Mouse (Mus musculus) embryonic fibroblast, embryonic 13.5 days (primary cell): ENCODE data around the gene Numb.

Experiments used
- CTCF ChIP-seq: IDR thresholded peaks from 2 replicates; pipeline ENCODE4 v1.5.1; 2011; ENCODE audit warnings: mild to moderate bottlenecking, control low read depth, low read length, moderate library complexity, borderline replicate concordance; ENCODE audit not compliant: insufficient read depth
- POLR2A ChIP-seq: IDR thresholded peaks from 2 replicates; pipeline ENCODE4 v1.6.1; 2011; ENCODE audit warnings: low read depth, mild to moderate bottlenecking, control low read depth, low read length, moderate library complexity

DNA sequence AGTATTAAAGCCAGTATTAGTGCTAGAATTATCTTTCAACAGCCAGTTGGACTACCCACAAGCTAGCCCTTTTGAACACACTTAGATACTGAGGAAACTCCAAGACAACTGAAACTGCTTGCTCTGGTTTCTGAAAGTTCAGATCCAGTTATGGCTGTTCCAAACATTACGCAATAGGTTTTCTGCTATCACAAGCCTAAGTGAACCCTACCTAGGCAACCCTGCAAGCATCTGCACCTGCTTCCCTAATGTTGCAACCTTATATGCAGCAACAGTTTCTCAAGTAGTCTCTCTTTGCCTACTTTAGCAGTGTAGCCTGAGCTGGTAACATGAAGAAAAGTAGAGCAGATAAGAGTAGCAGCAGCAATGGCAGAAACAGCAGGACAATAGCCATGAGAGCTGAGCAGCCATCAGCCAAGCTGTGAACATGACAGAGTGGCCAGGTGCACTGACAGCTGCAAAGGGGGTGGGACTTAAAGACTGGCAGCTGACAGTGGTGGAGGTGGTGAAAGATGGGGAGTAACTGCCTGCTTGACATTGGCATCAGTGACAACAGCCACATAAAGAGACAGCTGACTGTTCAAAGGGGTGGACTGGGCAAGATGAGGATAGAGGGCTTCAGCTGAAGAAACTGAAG is 73.0 kb downstream of the Numb start:
- no peak for TF ChIP-seq CTCF
- TF ChIP-seq POLR2A, result no peak
